Mouse (Mus musculus) liver, postnatal 0 days (tissue): Measurements from ENCODE around the gene Lingo2.

Source experiments
- CTCF ChIP-seq: sonication (generic); IDR thresholded peaks from 2 replicates; pipeline ENCODE4 v1.5.1; 2016; ENCODE audit warnings: antibody characterized with exemption, low read depth
- EP300 ChIP-seq: IDR thresholded peaks from 2 replicates; pipeline ENCODE4 v1.6.1; 2016; ENCODE audit warnings: antibody characterized with exemption, low read depth, mild to moderate bottlenecking

DNA sequence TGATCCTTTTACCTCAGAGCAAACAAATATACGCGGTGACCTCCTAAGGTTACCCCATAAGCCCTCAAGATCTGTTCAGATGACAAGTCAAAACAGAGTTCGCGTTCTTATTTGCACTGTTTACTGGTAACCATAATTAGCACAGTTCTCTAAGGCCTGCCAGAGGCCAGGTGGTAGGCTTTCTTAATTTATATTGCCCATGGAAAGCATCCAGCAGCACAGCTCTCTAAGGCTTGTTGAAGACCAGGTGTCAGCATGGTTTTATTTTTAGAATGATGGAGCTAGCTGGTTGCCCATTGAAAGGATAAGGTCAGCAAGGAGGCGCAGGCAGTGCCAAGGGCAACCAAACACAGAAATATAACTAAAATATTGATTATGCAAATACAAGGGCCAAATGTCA lies 1190.4 kb downstream of the Lingo2 start:
- TF ChIP-seq CTCF (no peak), EP300 (no peak)
